Mouse (Mus musculus): ENCODE measurements around the gene Olfr483.

Gene Olfr483

DNA sequence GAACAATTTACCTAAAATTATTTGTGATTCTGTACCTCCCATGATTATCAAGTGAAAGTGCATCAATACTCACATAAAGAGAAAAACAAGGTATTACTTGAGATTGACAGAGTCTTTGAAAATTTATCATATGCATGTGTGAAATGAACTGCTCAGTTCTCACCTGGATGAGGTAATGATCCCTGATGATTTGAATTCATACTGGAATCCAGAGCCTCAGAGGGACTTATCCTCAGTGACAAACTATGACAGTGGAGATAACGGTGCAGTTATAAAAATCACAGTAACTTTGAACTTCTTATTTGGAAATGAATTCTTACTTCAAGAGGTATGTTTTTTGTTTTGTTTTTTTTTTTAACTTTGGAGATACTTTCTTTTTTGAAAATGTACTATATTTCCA, at the start of gene Olfr483:
TSS of gene Olfr483 (plus strand) at position 301 of the 400 bp plus-strand sequence.
- DNase-seq (ENCODE audit: low spot score) = no peak

DNA sequence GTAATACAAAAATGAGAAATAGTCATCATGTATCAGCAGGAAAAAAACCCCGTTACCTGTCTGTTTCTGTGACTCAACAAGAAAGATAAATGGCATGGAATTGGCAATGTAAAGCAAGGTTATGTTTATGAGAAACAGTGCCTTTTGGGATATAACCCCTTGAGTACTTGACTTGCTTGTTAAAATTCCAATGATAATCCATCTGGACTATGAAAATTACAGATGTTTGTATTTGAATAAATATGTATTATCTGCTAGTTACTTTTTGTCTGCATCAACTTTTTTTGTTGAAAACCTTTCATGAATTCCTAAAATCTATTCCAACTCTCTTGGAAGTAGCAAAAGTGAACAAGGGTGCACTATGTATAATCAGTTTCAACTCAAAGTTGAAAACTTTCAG, 33.4 kb upstream of the Olfr483 start, which contains the start of gene Olfr480:
TSS of gene Olfr480 (minus strand) at position 101 of the 400 bp plus-strand sequence.
- no peak for DNase-seq (ENCODE audit: low spot score)

DNA sequence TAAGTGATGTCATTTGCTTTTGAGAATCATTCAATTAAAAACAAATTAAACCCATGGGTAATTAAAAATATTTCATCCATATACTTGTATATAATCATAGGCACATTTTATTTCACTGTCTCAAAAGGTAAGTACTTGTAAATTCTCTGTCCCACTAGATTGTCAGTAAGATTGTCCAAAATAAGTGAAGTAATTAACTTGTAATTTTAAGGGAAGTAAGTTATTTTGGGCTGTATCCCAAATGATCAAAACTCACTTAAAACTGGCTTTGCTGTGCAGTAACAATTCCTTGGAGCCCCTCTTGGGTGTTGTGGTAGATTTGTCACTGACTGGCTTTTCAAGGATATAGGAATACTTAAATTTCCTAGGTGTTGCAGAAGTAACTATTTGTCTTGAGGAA, 21.1 kb upstream of the Olfr483 start, which contains the start of gene Olfr481:
TSS of gene Olfr481 (plus strand) at position 301 of the 400 bp plus-strand sequence.
- no peak for DNase-seq (ENCODE audit: low spot score)

DNA sequence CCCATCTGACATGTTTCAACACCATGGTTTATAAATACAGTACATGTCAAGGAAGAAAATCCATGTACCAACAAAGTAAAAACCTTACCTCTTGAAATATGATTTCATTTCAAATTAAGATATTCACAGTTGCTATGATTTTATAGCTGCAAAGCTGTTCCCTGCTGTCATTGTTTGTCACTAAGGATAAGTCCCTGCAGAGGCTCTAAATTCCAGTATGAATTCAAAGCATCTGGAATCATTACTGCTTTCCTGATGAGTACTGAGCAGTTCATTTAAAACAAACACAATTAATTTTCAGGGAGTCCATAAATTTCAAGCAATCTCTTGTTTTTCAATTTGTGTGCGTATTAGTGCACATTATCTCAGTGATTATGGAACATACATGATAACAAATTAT, 3.2 kb upstream of the Olfr483 start, which contains the start of gene Olfr482:
TSS of gene Olfr482 (minus strand) at position 101 of the 400 bp plus-strand sequence.
- no peak for DNase-seq (ENCODE audit: low spot score)

DNA sequence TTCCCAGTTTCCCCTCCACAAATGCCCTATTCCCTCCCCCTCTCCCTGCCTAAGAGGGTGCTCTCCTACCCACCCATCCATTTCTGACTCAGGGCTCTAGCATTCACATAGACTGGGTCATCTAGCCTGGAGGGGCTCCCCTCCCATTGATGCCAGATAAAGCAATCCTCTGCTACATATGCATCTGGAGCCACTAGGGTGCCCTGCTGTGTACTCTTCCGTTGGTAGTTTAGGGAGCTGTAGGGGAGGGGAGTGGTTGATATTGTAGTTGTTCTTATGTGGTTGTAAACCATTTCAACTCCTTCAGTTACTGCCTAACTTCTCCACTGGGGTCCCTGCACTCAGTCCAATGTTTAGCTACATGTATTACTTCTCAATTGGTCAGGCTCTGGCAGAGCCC, 20.0 kb downstream of the Olfr483 start:
- DNase-seq (ENCODE audit: low spot score) = no peak

DNA sequence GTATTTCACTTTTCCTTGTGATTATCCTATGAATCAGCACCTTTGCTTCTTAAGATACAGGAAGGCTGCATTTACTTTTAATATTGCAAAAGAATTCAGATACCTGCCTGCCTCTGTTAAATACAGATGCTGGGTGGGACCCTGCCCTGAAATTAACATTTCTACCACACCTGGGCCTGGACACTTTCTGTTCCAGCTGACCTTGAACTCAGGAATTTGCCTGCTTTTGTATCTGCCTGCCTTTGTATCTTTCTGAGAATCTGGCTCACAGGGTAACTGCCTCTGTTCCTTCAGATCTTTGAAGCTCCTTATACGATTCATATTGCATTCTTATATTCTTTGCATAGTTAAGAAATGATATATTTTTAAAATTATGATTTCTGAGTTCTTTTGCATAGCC, 20.8 kb downstream of the Olfr483 start:
- DNase-seq (ENCODE audit: low spot score) = no peak

DNA sequence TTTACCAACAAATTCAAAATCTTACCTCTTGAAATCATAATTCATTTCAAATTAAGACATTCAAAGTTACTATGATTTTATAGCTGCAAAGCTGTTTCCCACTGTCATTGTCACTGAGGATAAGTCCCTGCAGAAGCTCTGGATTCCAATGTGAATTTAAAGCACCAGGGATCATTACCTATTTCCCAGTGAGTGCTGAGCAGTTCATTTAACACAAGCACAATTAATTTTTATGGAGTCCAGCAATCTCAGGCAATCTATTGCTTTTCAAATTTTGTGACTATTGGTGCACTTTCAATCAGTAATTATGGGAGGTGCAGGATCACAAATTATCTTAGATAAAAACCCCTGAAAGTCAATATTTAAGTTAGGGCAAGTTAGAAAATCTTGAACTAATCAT, 26.7 kb downstream of the Olfr483 start, which contains the start of gene Olfr484:
TSS of gene Olfr484 (minus strand) at position 101 of the 400 bp plus-strand sequence.
- no peak for DNase-seq (ENCODE audit: low spot score)
